Mouse (Mus musculus) liver, embryonic 13.5 days (tissue): ENCODE results near the gene Ifrd2. TPM values are rescaled to one million over a fixed set of nuclear protein-coding genes. Genes with fewer than 3 reads are reported as not detected.

ENCODE experiments used
- ATAC-seq: fragments of 200-750 bp; cut with Nextera tagmentation; 2 replicates; pipeline ENCODE4 v1.8.0; 2017; ENCODE audit warnings: low read depth, mild to moderate bottlenecking, moderate number of reproducible peaks, moderate library complexity
- DNase-seq: peaks from one replicate; pipeline ENCODE4 v3.0.0; 2022
- H3K27ac ChIP-seq: fragments of 300-500 bp; sonication (generic); 2 replicates; pipeline ENCODE4 v1.5.1; 2015; ENCODE audit warnings: moderate library complexity, mild to moderate bottlenecking, inconsistent platforms
- H3K27me3 ChIP-seq: fragments of 300-500 bp; sonication (generic); 2 replicates; pipeline ENCODE4 v1.6.1; 2015; ENCODE audit warnings: mild to moderate bottlenecking, inconsistent platforms
- H3K36me3 ChIP-seq: fragments of 300-500 bp; sonication (generic); 2 replicates; pipeline ENCODE4 v1.6.1; 2015; ENCODE audit warnings: mild to moderate bottlenecking, inconsistent platforms
- H3K4me1 ChIP-seq: fragments of 300-500 bp; sonication (generic); replicated peaks from 2 replicates; pipeline ENCODE4 v1.6.1; 2015; ENCODE audit warnings: inconsistent platforms
- H3K4me2 ChIP-seq: fragments of 300-500 bp; sonication (generic); 2 replicates; pipeline ENCODE4 v1.6.1; 2015; ENCODE audit warnings: inconsistent platforms, mild to moderate bottlenecking, moderate library complexity
- H3K4me3 ChIP-seq: fragments of 300-500 bp; sonication (generic); replicated peaks from 2 replicates; pipeline ENCODE4 v1.5.1; 2015; ENCODE audit warnings: mild to moderate bottlenecking, inconsistent platforms
- H3K9ac ChIP-seq: fragments of 300-500 bp; sonication (generic); 2 replicates; pipeline ENCODE4 v1.6.1; 2015; ENCODE audit warnings: mild to moderate bottlenecking, inconsistent platforms
- H3K9me3 ChIP-seq: fragments of 300-500 bp; sonication (generic); replicated peaks from 2 replicates; pipeline ENCODE4 v1.6.1; 2016; ENCODE audit warnings: inconsistent platforms
- WGBS: fragments of 180-500 bp; shearing (Covaris S2); methylation state at CpG from one replicate; pipeline ENCODE4 v1.1.7; 2015; ENCODE audit not compliant: insufficient replicate concordance; 5-methylcytosine and 5-hydroxymethylcytosine counted together
- polyA plus RNA-seq: library from polyadenylated mRNA; unstranded; fragments of >200 nt; fragmentation: Nextera tagmentation; extraction: Ambion mirVana; gene quantifications from 2 replicates; pipeline ENCODE4 v1.2.1, GENCODE M21; 2015

Gene Ifrd2
- polyA plus RNA-seq, 1 experiment from 2014 or later = 175 TPM

DNA sequence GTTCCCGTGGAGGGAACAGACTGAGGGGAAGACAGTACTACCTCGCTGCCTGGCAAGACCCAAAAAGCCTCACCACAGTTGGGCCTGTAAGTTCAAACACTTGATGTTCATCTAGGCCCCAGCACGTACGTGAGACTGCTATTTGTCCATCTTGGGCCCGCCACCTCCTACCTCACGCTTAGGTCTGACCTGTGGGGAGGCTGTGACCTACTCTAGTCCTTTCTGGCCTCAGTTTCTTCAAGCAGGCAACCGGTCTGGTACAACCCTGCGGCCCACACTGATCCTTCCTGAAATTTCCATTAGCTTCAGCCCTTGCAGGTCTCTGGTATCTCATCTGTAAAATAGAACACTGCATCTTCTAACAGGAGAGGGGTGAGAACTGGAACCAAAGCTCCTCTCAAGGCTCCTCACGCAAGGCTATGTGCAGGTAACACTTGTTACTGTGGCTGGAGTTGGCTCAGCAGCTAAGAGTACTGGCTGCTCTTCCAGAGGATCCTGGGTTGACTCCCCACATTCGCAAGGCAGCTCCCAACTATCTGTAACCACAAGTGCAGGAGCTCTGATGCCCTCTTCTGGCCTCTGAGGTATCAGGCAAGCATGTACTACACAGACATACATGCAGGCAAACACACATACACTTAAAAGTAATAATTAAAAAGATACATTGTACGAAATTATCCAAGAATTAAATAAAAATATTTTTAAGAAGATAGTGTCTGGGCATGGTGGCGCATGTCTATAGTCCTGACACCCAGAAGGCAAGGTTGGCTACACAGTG is 38.1 kb downstream of the Ifrd2 start:
- no peak overlapping the region for H3K4me3 ChIP-seq
- H3K27me3 ChIP-seq = no peaks in the 10 kb centered on the region
- H3K4me1 ChIP-seq = peaks cover 74% of the 10 kb centered on the region
- H3K4me2 ChIP-seq = no peak overlapping the region
- peaks cover 60% of the 10 kb centered on the region for H3K36me3 ChIP-seq
- ATAC-seq = no peak
- no peaks in the 10 kb centered on the region for H3K9me3 ChIP-seq
- 85% methylated on average over 12 of the region's 12 CpGs for WGBS
- H3K27ac ChIP-seq = 0 out of 2 replicates have a peak overlapping the region, but pooled peaks have one; percentile 31
- H3K9ac ChIP-seq = peak overlapping the region; percentile 57; the same call in 1 of the 2 replicates
- no peak for DNase-seq

DNA sequence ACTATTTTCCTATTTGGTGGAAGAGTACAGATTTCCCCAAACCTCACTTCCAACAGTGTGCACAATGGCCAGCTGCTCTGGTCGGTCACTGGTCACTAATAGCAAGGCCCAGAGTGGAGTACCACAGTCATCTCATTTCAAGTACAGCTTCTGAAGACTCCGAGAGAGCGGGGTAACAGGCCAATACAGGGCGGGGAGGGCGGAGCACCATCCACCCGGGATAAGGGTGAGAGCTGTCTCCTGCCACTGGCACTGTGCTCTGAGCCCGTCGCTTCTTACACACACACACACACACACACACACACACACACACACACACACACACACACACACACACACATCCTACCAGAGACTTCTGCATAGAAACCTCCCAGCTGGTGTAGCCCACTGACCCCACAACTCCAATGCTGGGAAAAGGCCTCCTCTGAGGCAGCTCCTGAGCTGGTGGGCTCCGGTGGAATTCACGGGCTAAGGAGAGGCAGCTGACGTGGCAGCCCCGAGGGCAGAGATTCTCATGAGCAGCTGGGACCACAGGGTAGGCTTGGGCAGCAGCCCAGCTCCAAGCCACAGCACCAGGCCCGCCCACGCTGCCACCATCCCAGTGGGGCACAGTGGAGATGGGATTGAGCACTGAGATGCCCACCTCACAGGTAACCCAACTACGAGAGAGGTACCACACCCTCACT is 38.9 kb downstream of the Ifrd2 start:
- H3K9ac ChIP-seq = peak overlapping the region; percentile 57

DNA sequence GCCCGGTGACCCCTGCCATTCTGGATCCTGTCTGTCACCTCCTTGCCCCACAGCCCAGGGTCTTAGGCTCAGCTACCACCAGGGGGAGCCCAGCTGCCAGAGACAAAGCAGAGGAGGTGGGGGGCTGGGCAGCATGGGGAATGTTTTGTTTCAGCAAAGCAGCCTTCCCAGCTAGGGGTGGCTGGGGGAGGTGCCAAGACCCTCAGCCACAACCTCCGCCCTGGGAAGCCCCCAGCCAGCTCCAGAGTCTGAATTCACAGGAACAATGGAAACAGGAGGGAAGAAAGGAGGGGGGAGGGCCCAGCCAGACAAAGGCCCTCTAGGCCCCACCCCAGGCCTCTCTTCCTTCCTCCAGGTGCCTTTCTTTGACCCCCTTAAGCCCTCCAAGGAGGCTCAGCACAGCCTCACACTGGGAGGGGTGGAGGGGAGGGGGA is 39.4 kb downstream of the Ifrd2 start:
- Histone ChIP-seq H3K9me3 (no peaks in the 10 kb centered on the region), H3K36me3 (peaks cover 68% of the 10 kb centered on the region), H3K4me2 (peak overlapping the region; percentile 42), H3K27me3 (no peaks in the 10 kb centered on the region), H3K9ac (peak overlapping the region; percentile 57), H3K4me1 (peaks cover 86% of the 10 kb centered on the region), H3K4me3 (no peak overlapping the region), H3K27ac (peak overlapping the region; percentile 94)
- peak; percentile 60 for DNase-seq
- peak; percentile 47 for ATAC-seq
- WGBS = 0% methylated on average over 2 of the region's 2 CpGs

More for the DNA sequence above, 38.9 kb downstream of the Ifrd2 start:
- Histone ChIP-seq H3K4me3 (peak overlapping the region; percentile 14; the same call in 1 of the 2 replicates), H3K27me3 (no peaks in the 10 kb centered on the region), H3K27ac (peak overlapping the region; percentile 94), H3K4me2 (peak overlapping the region; percentile 42), H3K4me1 (peaks cover 80% of the 10 kb centered on the region), H3K9me3 (no peaks in the 10 kb centered on the region), H3K36me3 (peaks cover 64% of the 10 kb centered on the region)
- DNase-seq (no peak), ATAC-seq (peak; percentile 49)
- WGBS = 42% methylated on average over 15 of the region's 15 CpGs

DNA sequence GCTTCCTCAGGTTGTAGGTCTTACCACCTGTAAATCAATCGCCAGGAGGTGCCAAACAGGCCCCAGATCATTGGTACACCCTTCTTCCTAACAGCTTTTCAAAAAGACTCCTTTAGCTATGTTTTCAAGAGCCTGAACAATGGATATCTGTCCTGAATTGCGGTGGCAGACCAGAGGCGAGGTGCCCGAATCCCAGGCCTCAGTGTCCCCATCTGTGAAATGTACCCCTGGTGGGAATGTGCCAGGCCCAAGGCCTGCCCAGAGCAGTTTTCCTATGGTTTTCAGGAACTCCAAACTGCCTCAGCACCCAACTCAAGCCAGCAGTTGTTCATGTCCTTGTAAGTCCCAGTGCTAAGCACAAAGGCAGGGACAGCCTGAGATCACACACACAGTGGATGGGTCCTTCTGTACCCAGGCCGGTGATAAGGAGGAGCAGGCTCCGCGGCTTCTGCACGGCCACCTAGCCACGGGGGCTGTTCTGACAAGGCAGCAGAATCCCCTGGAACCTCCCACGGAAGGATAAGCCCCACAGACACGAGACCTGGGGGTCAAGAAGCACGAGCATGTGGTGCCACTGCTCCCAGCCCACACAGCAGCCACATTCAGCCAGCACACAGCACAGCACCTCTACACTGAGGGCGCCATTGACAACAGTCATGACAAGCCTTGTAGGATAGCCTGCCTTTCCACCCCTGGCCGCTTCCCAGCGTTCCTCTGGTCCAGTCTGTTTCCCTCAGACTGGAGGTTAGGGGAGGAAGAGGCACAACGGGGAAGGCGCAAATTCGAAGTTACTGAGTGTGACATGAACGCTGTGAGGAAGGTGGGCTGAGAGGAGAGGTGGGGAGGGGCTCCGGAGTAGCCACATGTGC is 40.2 kb downstream of the Ifrd2 start:
- Histone ChIP-seq H3K4me3 (0 out of 2 replicates have a peak overlapping the region, but pooled peaks have one; percentile 6), H3K27me3 (no peaks in the 10 kb centered on the region), H3K9me3 (no peaks in the 10 kb centered on the region), H3K27ac (peak overlapping the region; percentile 94), H3K36me3 (peaks cover 63% of the 10 kb centered on the region), H3K9ac (peak overlapping the region; percentile 57), H3K4me2 (peak overlapping the region; percentile 49), H3K4me1 (peaks cover 93% of the 10 kb centered on the region)
- DNase-seq (no peak), ATAC-seq (no peak)
- WGBS = 37% methylated on average over 20 of the region's 20 CpGs

DNA sequence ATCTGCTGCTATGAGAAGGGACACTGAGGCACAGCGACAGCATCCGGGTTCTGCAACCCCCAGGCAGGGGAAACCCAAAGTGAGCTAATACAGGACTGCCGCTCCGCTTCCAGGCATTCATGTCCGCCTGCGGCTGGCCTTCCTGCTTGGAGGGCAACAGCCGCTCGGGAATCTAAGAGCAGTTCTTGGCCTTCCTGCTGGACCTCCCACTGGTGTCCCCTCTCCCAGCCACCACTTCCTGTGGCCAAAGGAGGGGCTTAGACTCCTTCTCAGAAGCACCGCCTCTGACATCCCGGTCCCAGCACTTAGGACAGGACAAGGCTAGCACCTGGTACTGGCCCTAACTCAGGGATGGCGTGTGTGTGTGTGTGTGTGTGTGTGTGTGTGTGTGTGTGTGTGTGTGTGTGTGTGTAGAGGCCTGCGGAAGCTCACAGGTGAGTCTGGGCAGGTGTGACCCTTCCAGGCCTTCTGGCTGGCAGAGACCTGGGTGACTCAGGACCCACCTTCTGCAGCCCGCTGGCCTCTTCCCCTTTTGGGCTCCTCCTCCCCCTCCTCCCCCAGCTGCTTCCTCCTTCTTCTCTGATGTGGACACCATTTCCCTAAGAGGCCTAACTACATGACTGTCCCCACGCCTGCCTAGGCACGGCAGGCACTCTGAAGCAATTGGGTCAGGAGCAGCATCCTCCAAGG is 41.4 kb downstream of the Ifrd2 start:
- no peak for DNase-seq
- WGBS = 51% methylated on average over 15 of the region's 15 CpGs
- no peak overlapping the region; the same call in 1 of the 2 replicates for H3K4me3 ChIP-seq
- H3K36me3 ChIP-seq = peaks cover 53% of the 10 kb centered on the region
- H3K27ac ChIP-seq = peak overlapping the region; percentile 94
- H3K27me3 ChIP-seq = no peaks in the 10 kb centered on the region
- peak overlapping the region; percentile 51 for H3K9ac ChIP-seq
- H3K9me3 ChIP-seq = no peaks in the 10 kb centered on the region
- peaks cover 100% of the 10 kb centered on the region for H3K4me1 ChIP-seq
- ATAC-seq = no peak
- peak overlapping the region; percentile 49 for H3K4me2 ChIP-seq

DNA sequence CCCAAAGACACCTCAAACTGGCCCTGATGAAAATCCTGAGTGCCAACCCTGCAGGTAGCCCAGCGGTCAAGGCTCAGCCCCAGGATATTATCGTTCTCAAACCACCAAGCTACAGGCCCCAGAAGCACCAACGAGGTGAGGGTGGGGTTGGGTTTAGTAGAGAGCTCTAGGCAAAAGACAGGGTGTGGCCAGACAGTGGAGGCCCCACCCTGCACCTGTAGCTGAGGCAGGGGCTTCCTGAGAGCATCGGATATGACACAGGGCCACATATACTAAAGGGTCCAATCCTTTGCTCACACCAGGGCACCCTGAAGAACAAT is 41.9 kb downstream of the Ifrd2 start:
- H3K9ac ChIP-seq = peak overlapping the region; percentile 51
- no peak for ATAC-seq
- 10% methylated on average over 4 of the region's 4 CpGs for WGBS

DNA sequence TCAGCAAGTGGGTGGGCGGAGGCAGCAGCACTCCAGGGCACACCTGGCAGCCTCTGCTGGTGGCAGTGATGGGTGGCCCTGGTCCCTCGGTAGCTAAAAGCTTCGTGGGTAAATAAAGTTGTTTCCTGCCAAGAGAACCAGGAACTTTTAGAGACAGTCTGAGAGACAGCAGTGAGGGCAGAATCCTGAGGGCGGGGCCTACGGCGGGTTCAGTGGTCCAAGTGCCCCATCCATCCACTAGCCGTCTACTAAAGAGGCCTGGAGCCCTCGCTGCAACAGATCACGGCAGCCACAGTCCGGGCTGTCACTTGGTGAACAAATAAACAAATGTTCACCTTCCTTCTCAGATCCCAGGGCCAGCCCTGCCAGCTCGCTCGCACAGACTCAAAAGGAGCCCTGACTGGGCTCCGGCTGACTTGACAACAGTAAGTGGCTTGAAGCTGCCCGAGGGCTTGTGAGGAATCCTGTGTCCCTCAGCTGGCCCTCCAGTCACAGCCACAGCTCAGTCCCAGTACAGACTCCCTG is 42.5 kb downstream of the Ifrd2 start:
- Histone ChIP-seq H3K27me3 (no peaks in the 10 kb centered on the region), H3K9ac (peak overlapping the region; percentile 51), H3K4me3 (no peak overlapping the region; the same call in 1 of the 2 replicates), H3K9me3 (no peaks in the 10 kb centered on the region), H3K4me1 (peaks cover 96% of the 10 kb centered on the region), H3K4me2 (peak overlapping the region; percentile 49), H3K36me3 (peaks cover 43% of the 10 kb centered on the region), H3K27ac (peak overlapping the region; percentile 94)
- 43% methylated on average over 14 of the region's 14 CpGs for WGBS
- ATAC-seq (no peak), DNase-seq (no peak)

More for the DNA sequence above, 41.9 kb downstream of the Ifrd2 start:
- H3K27me3 ChIP-seq = no peaks in the 10 kb centered on the region
- peak overlapping the region; percentile 49 for H3K4me2 ChIP-seq
- H3K36me3 ChIP-seq = peaks cover 49% of the 10 kb centered on the region
- H3K9me3 ChIP-seq = no peaks in the 10 kb centered on the region
- no peak overlapping the region; the same call in 1 of the 2 replicates for H3K4me3 ChIP-seq
- H3K4me1 ChIP-seq = peaks cover 100% of the 10 kb centered on the region
- H3K27ac ChIP-seq = peak overlapping the region; percentile 94
- DNase-seq = no peak

DNA sequence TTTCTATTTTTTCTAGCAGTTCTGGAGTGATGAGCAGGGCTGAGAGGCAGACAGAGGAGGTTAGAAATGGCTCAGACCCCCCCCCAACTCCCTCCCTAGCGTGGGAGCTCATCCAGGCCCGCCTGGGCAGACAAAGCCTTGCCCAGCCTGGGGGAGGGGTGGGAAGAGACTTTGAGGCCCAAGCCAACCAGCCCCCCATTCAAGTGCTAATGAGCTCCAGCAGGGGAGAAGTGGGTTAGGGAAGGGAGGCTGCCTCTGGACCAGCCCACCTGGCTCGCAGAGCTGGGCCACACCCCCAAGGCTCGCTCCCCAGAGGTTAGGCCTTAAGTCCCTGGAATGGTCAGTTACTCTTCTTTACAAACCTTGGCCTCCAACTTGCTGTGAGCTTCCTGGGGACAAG is 43.1 kb downstream of the Ifrd2 start:
- Histone ChIP-seq H3K36me3 (peaks cover 37% of the 10 kb centered on the region), H3K9ac (peak overlapping the region; percentile 39; the same call in 1 of the 2 replicates), H3K4me3 (no peak overlapping the region), H3K27ac (peak overlapping the region; percentile 94), H3K4me2 (peak overlapping the region; percentile 49), H3K4me1 (peaks cover 91% of the 10 kb centered on the region), H3K9me3 (no peaks in the 10 kb centered on the region), H3K27me3 (no peaks in the 10 kb centered on the region)
- DNase-seq (no peak), ATAC-seq (no peak)
- 42% methylated on average over 4 of the region's 4 CpGs for WGBS

DNA sequence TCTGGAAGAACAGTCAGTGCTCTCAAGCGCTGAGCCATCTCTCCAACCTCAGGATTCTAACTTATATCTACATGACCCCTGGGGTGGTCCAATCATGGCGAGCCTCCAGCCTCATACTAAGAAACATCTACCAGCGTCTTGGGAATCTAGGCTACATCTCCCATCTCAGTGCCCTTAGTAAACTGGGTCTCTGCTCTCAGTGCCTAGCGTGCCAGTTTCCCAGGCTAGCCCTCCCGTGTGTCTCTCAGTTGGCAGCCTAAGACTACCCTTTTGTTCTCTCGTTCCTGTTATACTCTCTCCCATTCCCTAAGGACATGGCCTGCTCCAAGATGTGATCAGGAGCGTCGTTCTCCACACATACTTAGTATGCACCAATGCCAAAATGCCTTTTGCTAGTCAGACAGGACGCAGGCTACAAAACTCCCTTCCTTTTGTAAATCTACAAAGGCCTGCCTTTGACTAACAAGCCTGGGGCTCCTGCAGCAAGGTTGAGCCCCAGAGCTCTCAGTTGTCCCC is 43.9 kb downstream of the Ifrd2 start:
- Histone ChIP-seq H3K4me3 (no peak overlapping the region), H3K4me2 (peak overlapping the region; percentile 100), H3K27me3 (no peaks in the 10 kb centered on the region), H3K36me3 (peaks cover 35% of the 10 kb centered on the region), H3K4me1 (peaks cover 91% of the 10 kb centered on the region), H3K9ac (no peak overlapping the region), H3K9me3 (no peaks in the 10 kb centered on the region), H3K27ac (peak overlapping the region; percentile 94)
- ATAC-seq = no peak
- no peak for DNase-seq
- 82% methylated on average over 9 of the region's 9 CpGs for whole genome bisulfite sequencing

DNA sequence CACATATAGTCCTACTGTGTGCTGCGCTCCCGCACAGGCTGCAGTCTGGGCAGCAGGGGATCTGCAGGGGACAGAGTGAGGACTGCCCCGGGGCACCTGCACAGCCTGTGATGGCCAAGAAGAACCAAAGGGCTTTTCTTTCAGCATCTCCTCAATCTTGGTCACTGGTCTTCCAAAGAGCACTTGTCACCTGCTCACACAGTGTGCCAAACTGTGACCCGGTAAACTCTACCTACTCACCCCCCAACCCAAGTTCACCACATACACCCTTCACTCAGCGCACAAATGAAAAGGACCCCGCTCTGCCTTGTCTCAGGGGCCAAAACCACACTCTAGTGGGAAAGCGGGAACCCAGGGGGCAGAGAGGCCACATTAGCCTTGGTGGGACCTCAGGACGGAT is 44.4 kb downstream of the Ifrd2 start:
- peak overlapping the region; percentile 97 for H3K9ac ChIP-seq
- peaks cover 90% of the 10 kb centered on the region for H3K4me1 ChIP-seq
- peaks cover 35% of the 10 kb centered on the region for H3K36me3 ChIP-seq

More for the DNA sequence above, 44.4 kb downstream of the Ifrd2 start:
- H3K27me3 ChIP-seq = no peaks in the 10 kb centered on the region
- no peak for ATAC-seq
- peak overlapping the region; percentile 94 for H3K27ac ChIP-seq
- H3K4me3 ChIP-seq = peak overlapping the region; percentile 86
- DNase-seq = no peak
- WGBS = 90% methylated on average over 8 of the region's 8 CpGs
- H3K4me2 ChIP-seq = peak overlapping the region; percentile 100
- no peaks in the 10 kb centered on the region for H3K9me3 ChIP-seq
